Mouse (Mus musculus): ENCODE results near the gene Ccl6. TPM values are rescaled to one million over a fixed set of nuclear protein-coding genes. Genes with fewer than 3 reads are reported as not detected.
A peak's percentile ranks its signal among the peaks of the same experiment; 100 is the strongest.

Ccl6 gene
- 88.2 and 218 TPM in 2 replicates for polyA plus RNA-seq (2011; ENCODE audit: insufficient read depth, insufficient read length, low replicate concordance, missing spikeins)

GRCm38 (mm10) chr11:83592853-83593252, at the start of gene Ccl6:
Gene Ccl6 (minus strand): TSS chr11:83593087.
- TF ChIP-seq CTCF (IDR thresholded peaks at IDR 0.05; ENCODE audit: control insufficient read depth, insufficient read depth, low read length) = no peak
- Histone ChIP-seq H3K4me1 (ENCODE audit: control insufficient read depth, insufficient read depth, low read length) (peaks cover 2% of the 10 kb centered on the region; the same call in 1 of the 2 replicates), H3K4me3 (replicated peaks; ENCODE audit: control insufficient read depth, low read depth, low read length) (peak within 1 kb of the TSS; percentile 58), H3K27ac (ENCODE audit: control insufficient read depth, insufficient read depth, low read depth, low read length, poor library complexity) (peak within 1 kb of the TSS; percentile 88; the same call in 1 of the 2 replicates)
- 11% methylated on average over 2 of the region's 2 CpGs for WGBS

- TF ChIP-seq CTCF (IDR thresholded peaks at IDR 0.05; ENCODE audit: control insufficient read depth, insufficient read depth, low read length) (no peak), POLR2A (IDR thresholded peaks at IDR 0.05; ENCODE audit: borderline replicate concordance, control insufficient read depth, low read depth, low read length) (no peak)
- 7% methylated on average over 2 of the region's 2 CpGs for WGBS
Observed at GRCm38 (mm10) chr11:83641216-83641615, 48.3 kb upstream of the Ccl6 start.

GRCm38 (mm10) chr11:83640141-83640540, 47.3 kb upstream of the Ccl6 start:
- Histone ChIP-seq H3K4me1 (ENCODE audit: control insufficient read depth, insufficient read depth, low read length) (peaks cover 2% of the 10 kb centered on the region; the same call in 1 of the 2 replicates), H3K4me3 (replicated peaks; ENCODE audit: control insufficient read depth, low read depth, low read length) (no peak overlapping the region), H3K27ac (ENCODE audit: control insufficient read depth, insufficient read depth, low read depth, low read length, poor library complexity) (peak overlapping the region; percentile 91)
- TF ChIP-seq CTCF (IDR thresholded peaks at IDR 0.05; ENCODE audit: control insufficient read depth, insufficient read depth, low read length) = no peak
- no peak for TF ChIP-seq POLR2A (IDR thresholded peaks at IDR 0.05; ENCODE audit: borderline replicate concordance, control insufficient read depth, low read depth, low read length)
- WGBS = under 1% methylated on average over 5 of the region's 5 CpGs

More at GRCm38 (mm10) chr11:83641216-83641615, 48.3 kb upstream of the Ccl6 start:
- H3K4me1 ChIP-seq (ENCODE audit: control insufficient read depth, insufficient read depth, low read length) = peaks cover 2% of the 10 kb centered on the region; the same call in 1 of the 2 replicates
- H3K27ac ChIP-seq (ENCODE audit: control insufficient read depth, insufficient read depth, low read depth, low read length, poor library complexity) = peak overlapping the region; percentile 70; the same call in 1 of the 2 replicates
- no peak overlapping the region for H3K4me3 ChIP-seq (replicated peaks; ENCODE audit: control insufficient read depth, low read depth, low read length)

- Histone ChIP-seq H3K27ac (ENCODE audit: control insufficient read depth, insufficient read depth, low read depth, low read length, poor library complexity) (peak overlapping the region; percentile 91; the same call in 1 of the 2 replicates), H3K4me1 (ENCODE audit: control insufficient read depth, insufficient read depth, low read length) (peaks cover 2% of the 10 kb centered on the region; the same call in 1 of the 2 replicates), H3K4me3 (replicated peaks; ENCODE audit: control insufficient read depth, low read depth, low read length) (no peak overlapping the region)
- WGBS = 17% methylated on average over 3 of the region's 3 CpGs
- TF ChIP-seq CTCF (IDR thresholded peaks at IDR 0.05; ENCODE audit: control insufficient read depth, insufficient read depth, low read length) (no peak), POLR2A (IDR thresholded peaks at IDR 0.05; ENCODE audit: borderline replicate concordance, control insufficient read depth, low read depth, low read length) (no peak)
Observed at GRCm38 (mm10) chr11:83639533-83639932, 46.6 kb upstream of the Ccl6 start.

DNA sequence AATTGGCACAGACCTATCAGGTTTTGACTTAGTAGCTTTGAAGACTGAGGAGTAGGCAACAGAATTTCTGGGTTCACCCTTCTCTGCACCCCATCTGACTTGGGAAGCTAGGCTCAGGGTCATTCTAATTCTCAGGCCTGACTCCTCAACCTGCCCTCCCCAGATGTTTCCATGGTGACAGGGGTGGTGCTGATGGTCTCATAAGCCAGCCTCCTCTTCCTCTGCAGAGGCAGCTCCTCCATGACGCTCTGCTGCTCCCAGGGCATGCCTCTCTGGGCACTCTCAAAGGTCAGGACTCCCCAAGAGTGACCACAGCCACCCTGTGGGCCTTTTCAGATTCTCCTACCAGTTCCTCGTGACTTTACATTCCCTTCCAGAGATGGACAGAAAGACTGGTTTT, 46.0 kb upstream of the Ccl6 start:
- no peak overlapping the region for H3K4me3 ChIP-seq (replicated peaks; ENCODE audit: control insufficient read depth, low read depth, low read length)
- TF ChIP-seq POLR2A (IDR thresholded peaks at IDR 0.05; ENCODE audit: borderline replicate concordance, control insufficient read depth, low read depth, low read length) (no peak), CTCF (IDR thresholded peaks at IDR 0.05; ENCODE audit: control insufficient read depth, insufficient read depth, low read length) (no peak)
- H3K27ac ChIP-seq (ENCODE audit: control insufficient read depth, insufficient read depth, low read depth, low read length, poor library complexity) = peak overlapping the region; percentile 78
- WGBS = 24% methylated on average over 2 of the region's 2 CpGs
- peaks cover 2% of the 10 kb centered on the region; the same call in 1 of the 2 replicates for H3K4me1 ChIP-seq (ENCODE audit: control insufficient read depth, insufficient read depth, low read length)

- Histone ChIP-seq H3K27ac (ENCODE audit: control insufficient read depth, insufficient read depth, low read depth, low read length, poor library complexity) (no peak overlapping the region), H3K4me3 (replicated peaks; ENCODE audit: control insufficient read depth, low read depth, low read length) (no peak overlapping the region), H3K4me1 (ENCODE audit: control insufficient read depth, insufficient read depth, low read length) (peaks cover 2% of the 10 kb centered on the region; the same call in 1 of the 2 replicates)
- no peak for TF ChIP-seq CTCF (IDR thresholded peaks at IDR 0.05; ENCODE audit: control insufficient read depth, insufficient read depth, low read length)
- TF ChIP-seq POLR2A (IDR thresholded peaks at IDR 0.05; ENCODE audit: borderline replicate concordance, control insufficient read depth, low read depth, low read length) = no peak
- 77% methylated on average over 1 of the region's 1 CpGs for WGBS
Observed at GRCm38 (mm10) chr11:83636742-83637235, 43.9 kb upstream of the Ccl6 start.

- WGBS = 84% methylated on average over 2 of the region's 2 CpGs
- TF ChIP-seq CTCF (IDR thresholded peaks at IDR 0.05; ENCODE audit: control insufficient read depth, insufficient read depth, low read length) = no peak
- no peak for TF ChIP-seq POLR2A (IDR thresholded peaks at IDR 0.05; ENCODE audit: borderline replicate concordance, control insufficient read depth, low read depth, low read length)
- H3K27ac ChIP-seq (ENCODE audit: control insufficient read depth, insufficient read depth, low read depth, low read length, poor library complexity) = no peak overlapping the region
- H3K4me1 ChIP-seq (ENCODE audit: control insufficient read depth, insufficient read depth, low read length) = peaks cover 2% of the 10 kb centered on the region; the same call in 1 of the 2 replicates
- no peak overlapping the region for H3K4me3 ChIP-seq (replicated peaks; ENCODE audit: control insufficient read depth, low read depth, low read length)
Observed at GRCm38 (mm10) chr11:83634898-83635297, 42.0 kb upstream of the Ccl6 start.

- TF ChIP-seq POLR2A (IDR thresholded peaks at IDR 0.05; ENCODE audit: borderline replicate concordance, control insufficient read depth, low read depth, low read length) = no peak
- no peak for TF ChIP-seq CTCF (IDR thresholded peaks at IDR 0.05; ENCODE audit: control insufficient read depth, insufficient read depth, low read length)
- Histone ChIP-seq H3K4me3 (replicated peaks; ENCODE audit: control insufficient read depth, low read depth, low read length) (no peak overlapping the region), H3K4me1 (ENCODE audit: control insufficient read depth, insufficient read depth, low read length) (peaks cover 1% of the 10 kb centered on the region; the same call in 1 of the 2 replicates), H3K27ac (ENCODE audit: control insufficient read depth, insufficient read depth, low read depth, low read length, poor library complexity) (no peak overlapping the region)
- WGBS = 69% methylated on average over 4 of the region's 4 CpGs
Observed at GRCm38 (mm10) chr11:83634425-83634824, 41.5 kb upstream of the Ccl6 start.
